Mouse (Mus musculus) adrenal gland, postnatal 36 days (tissue): ENCODE results near the gene Sox14. TPM values are rescaled to one million over a fixed set of nuclear protein-coding genes. Genes with fewer than 3 reads are reported as not detected.

Experiments used
- DNase-seq, 2 experiments: peaks; one replicate each; pipeline ENCODE4 v3.0.0; 2021; ENCODE audit warnings: mixed read lengths in 1 of 2
- total RNA-seq, 2 experiments: library from RNA; stranded (reverse); gene quantifications; 2 replicates each; pipeline ENCODE4 v1.2.3; 2021

Sox14 gene
- total RNA-seq, 2 experiments from 2014 or later = not detected

GRCm38 (mm10) chr9:99848327-99848726, 27.6 kb downstream of the Sox14 start:
- no peak for DNase-seq

DNA sequence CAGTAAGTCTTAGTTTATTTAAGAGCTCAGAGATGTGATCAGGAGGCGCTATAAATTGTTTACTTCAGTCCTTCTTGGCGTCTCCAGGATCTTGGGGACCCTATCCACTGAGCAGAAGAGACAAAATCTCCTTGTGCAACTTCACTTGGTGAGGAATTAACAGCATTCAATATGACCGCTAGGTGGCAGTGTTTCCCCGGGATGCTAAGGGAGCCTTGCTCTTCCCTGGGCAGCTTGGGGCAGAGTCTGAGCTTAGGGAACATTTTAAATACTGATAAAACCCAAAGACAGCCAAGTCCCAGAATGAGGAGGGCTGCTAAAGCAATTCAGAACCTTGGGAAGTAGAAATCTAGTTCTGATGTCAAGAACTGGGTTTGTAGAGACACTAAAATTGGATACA, 29.1 kb downstream of the Sox14 start:
- peak; percentile 66 to 73 for DNase-seq

- DNase-seq = no peak
These were observed 36.6 kb downstream of the Sox14 start for GRCm38 (mm10) chr9:99839367-99839766.

DNA sequence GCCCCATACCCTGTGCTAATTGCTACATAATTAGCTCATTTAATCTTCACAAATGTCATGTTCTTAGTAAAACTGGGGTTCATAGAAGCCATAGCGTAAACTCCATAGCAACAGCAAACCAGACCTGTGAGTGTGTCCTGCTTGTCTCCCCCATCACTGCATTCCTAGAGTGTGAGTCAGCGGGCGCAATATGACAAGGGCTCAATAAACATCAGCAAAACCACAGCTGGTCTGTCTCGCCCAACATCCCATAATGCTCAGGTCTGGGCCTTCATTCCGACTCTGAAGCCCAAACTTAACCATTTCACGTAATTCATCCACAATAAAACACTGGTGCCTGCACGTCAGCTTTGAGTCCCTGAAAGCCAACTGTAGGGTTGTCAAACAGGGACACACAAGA, 37.1 kb downstream of the Sox14 start:
- no peak for DNase-seq

GRCm38 (mm10) chr9:99836707-99837106, 39.3 kb downstream of the Sox14 start:
- no peak for DNase-seq

DNA sequence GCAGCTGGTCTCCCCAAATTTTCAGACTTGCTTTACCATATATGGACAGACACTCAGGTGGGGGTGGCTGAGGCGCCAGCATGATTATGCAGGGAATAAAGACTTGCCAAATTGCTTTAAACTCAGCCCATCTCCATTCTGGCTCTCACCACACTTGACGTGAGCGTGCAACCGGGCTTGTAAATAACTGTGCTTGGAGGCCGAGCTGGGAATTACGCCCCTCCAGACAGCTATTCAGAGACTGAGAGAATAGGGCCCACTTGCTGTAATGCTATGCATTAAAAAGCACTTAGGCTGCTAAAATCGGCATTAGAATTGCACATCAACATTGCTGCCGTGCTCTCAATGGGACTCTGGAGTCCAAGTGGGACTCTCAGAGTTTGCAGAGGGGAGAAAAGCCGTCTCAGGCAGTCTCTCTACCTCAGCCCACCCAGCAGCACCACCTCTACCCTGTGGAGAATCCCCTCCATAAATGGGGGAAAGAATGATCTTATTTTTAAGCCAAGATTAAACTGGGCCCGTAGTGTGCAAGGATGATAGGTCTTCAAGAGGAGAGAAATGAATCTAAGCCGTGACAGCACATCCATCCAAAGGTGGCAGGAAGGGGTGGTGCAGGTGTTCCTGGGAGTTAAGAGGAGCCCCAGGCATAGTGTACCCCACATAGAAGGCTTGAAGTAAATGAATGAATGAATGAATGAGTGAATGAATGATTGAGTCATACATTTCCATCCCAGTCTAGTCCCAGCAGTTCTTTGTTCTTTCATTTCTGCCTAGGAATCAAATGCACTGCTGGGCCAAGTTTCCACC, 40.1 kb downstream of the Sox14 start:
- DNase-seq = no peak

Other genes starting within 250 kb of the Sox14 start
- 1 to 10 TPM; 4.5 to 4.6 TPM for gene Dzip1l, start 246.7 kb downstream of the Sox14 start, total RNA-seq
- not detected for gene Cldn18, start 158.9 kb downstream of the Sox14 start, total RNA-seq